Mouse (Mus musculus): Measurements from ENCODE around the gene Alad. TPM values are rescaled to one million over a fixed set of nuclear protein-coding genes. Genes with fewer than 3 reads are reported as not detected.
"Not testable (repeated sequence)": the region's sequence is repeated elsewhere in the genome, so short reads cannot be mapped to it uniquely, and the experiment has no call there.

The Alad gene
- polyA plus RNA-seq, 1 experiment from 2014 or later = 107 TPM

GRCm38 (mm10) chr4:62485450-62486161, 34.1 kb downstream of the Alad start:
- Histone ChIP-seq H3K27ac (ENCODE audit: low read depth, low read length) (no peak overlapping the region), H3K36me3 (ENCODE audit: control insufficient read depth, insufficient read depth, low read length) (no peaks in the 10 kb centered on the region), H3K27me3 (ENCODE audit: control insufficient read depth, insufficient read depth, low read length) (no peaks in the 10 kb centered on the region), H3K4me3 (ENCODE audit: low read length) (no peak overlapping the region), H3K9me3 (ENCODE audit: control insufficient read depth, low read length) (no peaks in the 10 kb centered on the region), H3K4me2 (replicated peaks; ENCODE audit: low read depth, low read length) (no peak overlapping the region), H3K4me1 (ENCODE audit: control insufficient read depth, insufficient read depth, low read length) (no peaks in the 10 kb centered on the region), H3K9ac (ENCODE audit: low read depth, low read length) (no peak overlapping the region)
- WGBS = 87% methylated on average over 8 of the region's 8 CpGs
- ATAC-seq (ENCODE audit: low FRiP score, low TSS enrichment) = no peak

- Histone ChIP-seq H3K27ac (ENCODE audit: low read depth, low read length) (no peak overlapping the region), H3K9me3 (ENCODE audit: control insufficient read depth, low read length) (no peaks in the 10 kb centered on the region), H3K9ac (ENCODE audit: low read depth, low read length) (no peak overlapping the region), H3K27me3 (ENCODE audit: control insufficient read depth, insufficient read depth, low read length) (no peaks in the 10 kb centered on the region), H3K4me1 (ENCODE audit: control insufficient read depth, insufficient read depth, low read length) (no peaks in the 10 kb centered on the region; the same call in 1 of the 2 replicates), H3K36me3 (ENCODE audit: control insufficient read depth, insufficient read depth, low read length) (no peaks in the 10 kb centered on the region), H3K4me2 (replicated peaks; ENCODE audit: low read depth, low read length) (no peak overlapping the region), H3K4me3 (ENCODE audit: low read length) (no peak overlapping the region)
- WGBS = 72% methylated on average over 3 of the region's 3 CpGs
- ATAC-seq (ENCODE audit: low FRiP score, low TSS enrichment) = no peak
These were observed 34.8 kb downstream of the Alad start for GRCm38 (mm10) chr4:62484928-62485327.

- no peaks in the 10 kb centered on the region for H3K27me3 ChIP-seq (ENCODE audit: control insufficient read depth, insufficient read depth, low read length)
- no peaks in the 10 kb centered on the region for H3K9me3 ChIP-seq (ENCODE audit: control insufficient read depth, low read length)
- 0 out of 2 replicates have a peak overlapping the region, but pooled peaks have one; percentile 4 for H3K9ac ChIP-seq (ENCODE audit: low read depth, low read length)
- WGBS = 30% methylated on average over 10 of the region's 10 CpGs
- peak; percentile 51 for ATAC-seq (ENCODE audit: low FRiP score, low TSS enrichment)
- H3K4me3 ChIP-seq (ENCODE audit: low read length) = peak overlapping the region; percentile 52
- peak overlapping the region; percentile 20; the same call in 1 of the 2 replicates for H3K27ac ChIP-seq (ENCODE audit: low read depth, low read length)
- H3K4me1 ChIP-seq (ENCODE audit: control insufficient read depth, insufficient read depth, low read length) = peaks cover 3% of the 10 kb centered on the region; the same call in 1 of the 2 replicates
- no peaks in the 10 kb centered on the region for H3K36me3 ChIP-seq (ENCODE audit: control insufficient read depth, insufficient read depth, low read length)
- H3K4me2 ChIP-seq (replicated peaks; ENCODE audit: low read depth, low read length) = peak overlapping the region; percentile 67
These were observed 38.8 kb downstream of the Alad start for GRCm38 (mm10) chr4:62480709-62481605.

GRCm38 (mm10) chr4:62479937-62480708, 39.6 kb downstream of the Alad start, which contains the start of gene Bspry:
Gene Bspry, plus strand, starts transcription at chr4:62480053.
- Histone ChIP-seq H3K4me1 (ENCODE audit: control insufficient read depth, insufficient read depth, low read length) (peaks cover 3% of the 10 kb centered on the region; the same call in 1 of the 2 replicates), H3K36me3 (ENCODE audit: control insufficient read depth, insufficient read depth, low read length) (no peaks in the 10 kb centered on the region), H3K27me3 (ENCODE audit: control insufficient read depth, insufficient read depth, low read length) (no peaks in the 10 kb centered on the region), H3K4me2 (replicated peaks; ENCODE audit: low read depth, low read length) (peak within 1 kb of the TSS; percentile 67), H3K9ac (ENCODE audit: low read depth, low read length) (peak within 1 kb of the TSS; percentile 61; the same call in 1 of the 2 replicates), H3K4me3 (ENCODE audit: low read length) (peak within 1 kb of the TSS; percentile 52), H3K9me3 (ENCODE audit: control insufficient read depth, low read length) (no peaks in the 10 kb centered on the region), H3K27ac (ENCODE audit: low read depth, low read length) (peak within 1 kb of the TSS; percentile 20; the same call in 1 of the 2 replicates)
- ATAC-seq (ENCODE audit: low FRiP score, low TSS enrichment) = peak; percentile 91
- under 1% methylated on average over 70 of the region's 71 CpGs for WGBS

GRCm38 (mm10) chr4:62479593-62479936, 40.2 kb downstream of the Alad start:
- not testable (repeated sequence) for H3K9me3 ChIP-seq (ENCODE audit: control insufficient read depth, low read length); H3K27me3 ChIP-seq (ENCODE audit: control insufficient read depth, insufficient read depth, low read length); H3K4me1 ChIP-seq (ENCODE audit: control insufficient read depth, insufficient read depth, low read length); ATAC-seq (ENCODE audit: low FRiP score, low TSS enrichment); H3K27ac ChIP-seq (ENCODE audit: low read depth, low read length); H3K36me3 ChIP-seq (ENCODE audit: control insufficient read depth, insufficient read depth, low read length)
- 0 out of 2 replicates have a peak overlapping the region, but pooled peaks have one; percentile 61 for H3K9ac ChIP-seq (ENCODE audit: low read depth, low read length)
- peak overlapping the region; percentile 52 for H3K4me3 ChIP-seq (ENCODE audit: low read length)
- peak overlapping the region; percentile 67 for H3K4me2 ChIP-seq (replicated peaks; ENCODE audit: low read depth, low read length)
- 15% methylated on average over 11 of the region's 11 CpGs for WGBS

- Histone ChIP-seq H3K4me1 (ENCODE audit: control insufficient read depth, insufficient read depth, low read length) (peaks cover 3% of the 10 kb centered on the region; the same call in 1 of the 2 replicates), H3K4me2 (replicated peaks; ENCODE audit: low read depth, low read length) (no peak overlapping the region), H3K9ac (ENCODE audit: low read depth, low read length) (no peak overlapping the region), H3K36me3 (ENCODE audit: control insufficient read depth, insufficient read depth, low read length) (no peaks in the 10 kb centered on the region), H3K9me3 (ENCODE audit: control insufficient read depth, low read length) (no peaks in the 10 kb centered on the region), H3K27me3 (ENCODE audit: control insufficient read depth, insufficient read depth, low read length) (no peaks in the 10 kb centered on the region), H3K4me3 (ENCODE audit: low read length) (no peak overlapping the region), H3K27ac (ENCODE audit: low read depth, low read length) (peak overlapping the region; percentile 71)
- WGBS = 59% methylated on average over 6 of the region's 6 CpGs
- no peak for ATAC-seq (ENCODE audit: low FRiP score, low TSS enrichment)
These were observed 42.0 kb downstream of the Alad start for GRCm38 (mm10) chr4:62477542-62478244.

GRCm38 (mm10) chr4:62475793-62476192, 43.9 kb downstream of the Alad start:
- WGBS = 72% methylated on average over 6 of the region's 6 CpGs
- peak overlapping the region; percentile 7; the same call in 1 of the 2 replicates for H3K27ac ChIP-seq (ENCODE audit: low read depth, low read length)
- ATAC-seq (ENCODE audit: low FRiP score, low TSS enrichment) = no peak

GRCm38 (mm10) chr4:62475131-62475530, 44.6 kb downstream of the Alad start:
- peaks cover 5% of the 10 kb centered on the region; the same call in 1 of the 2 replicates for H3K4me1 ChIP-seq (ENCODE audit: control insufficient read depth, insufficient read depth, low read length)
- no peaks in the 10 kb centered on the region for H3K36me3 ChIP-seq (ENCODE audit: control insufficient read depth, insufficient read depth, low read length)
- H3K4me2 ChIP-seq (replicated peaks; ENCODE audit: low read depth, low read length) = no peak overlapping the region
- ATAC-seq (ENCODE audit: low FRiP score, low TSS enrichment) = no peak
- 0 out of 2 replicates have a peak overlapping the region, but pooled peaks have one; percentile 43 for H3K27ac ChIP-seq (ENCODE audit: low read depth, low read length)
- no peaks in the 10 kb centered on the region for H3K9me3 ChIP-seq (ENCODE audit: control insufficient read depth, low read length)
- no peak overlapping the region for H3K4me3 ChIP-seq (ENCODE audit: low read length)
- H3K27me3 ChIP-seq (ENCODE audit: control insufficient read depth, insufficient read depth, low read length) = no peaks in the 10 kb centered on the region
- H3K9ac ChIP-seq (ENCODE audit: low read depth, low read length) = no peak overlapping the region
- 68% methylated on average over 2 of the region's 2 CpGs for WGBS

More at GRCm38 (mm10) chr4:62475793-62476192, 43.9 kb downstream of the Alad start:
- Histone ChIP-seq H3K9me3 (ENCODE audit: control insufficient read depth, low read length) (no peaks in the 10 kb centered on the region), H3K4me3 (ENCODE audit: low read length) (no peak overlapping the region), H3K4me1 (ENCODE audit: control insufficient read depth, insufficient read depth, low read length) (peaks cover 3% of the 10 kb centered on the region; the same call in 1 of the 2 replicates), H3K27me3 (ENCODE audit: control insufficient read depth, insufficient read depth, low read length) (no peaks in the 10 kb centered on the region), H3K36me3 (ENCODE audit: control insufficient read depth, insufficient read depth, low read length) (no peaks in the 10 kb centered on the region), H3K9ac (ENCODE audit: low read depth, low read length) (no peak overlapping the region), H3K4me2 (replicated peaks; ENCODE audit: low read depth, low read length) (no peak overlapping the region)
